Mouse (Mus musculus): ENCODE measurements at regions not wholly inside any gene's neighbourhood (a gene's known extent, or its start where the extent isn't known, plus 50 kb on each side); places are given as distances from the start of the nearest gene placed in this dataset.

DNA sequence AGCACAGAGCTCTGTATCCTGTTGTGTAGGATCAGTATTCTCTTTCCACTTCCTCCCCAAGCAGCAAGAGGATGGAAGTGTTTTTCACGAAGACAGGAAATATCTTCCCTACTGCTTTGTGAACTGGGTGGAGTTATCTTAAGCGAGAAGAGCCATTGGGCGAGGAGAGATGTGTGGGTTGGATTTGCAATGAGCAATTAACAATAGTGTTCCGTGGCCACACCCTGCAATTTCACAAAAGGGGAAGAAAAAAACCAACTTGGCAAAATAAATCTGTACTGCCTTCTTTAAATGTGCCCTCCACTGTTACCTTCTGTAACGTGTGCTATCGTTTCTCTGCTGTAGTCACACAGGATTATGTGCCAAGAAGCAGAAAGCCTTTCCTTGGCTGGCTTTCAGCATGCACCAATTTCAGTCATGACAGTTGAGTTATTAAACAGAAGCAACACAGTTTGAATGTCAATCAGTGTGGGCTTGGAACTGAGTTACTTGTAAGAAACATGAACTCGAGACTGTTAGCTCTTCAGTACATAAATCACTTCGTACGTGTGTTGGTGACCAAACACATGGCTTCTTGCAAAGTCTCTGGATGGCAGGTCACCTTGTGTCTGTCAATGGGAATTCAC lies 172.0 kb upstream of the Ankrd55 start:
- peak; percentile 85 for ATAC-seq (replicated peaks; ENCODE audit: poor library complexity)

DNA sequence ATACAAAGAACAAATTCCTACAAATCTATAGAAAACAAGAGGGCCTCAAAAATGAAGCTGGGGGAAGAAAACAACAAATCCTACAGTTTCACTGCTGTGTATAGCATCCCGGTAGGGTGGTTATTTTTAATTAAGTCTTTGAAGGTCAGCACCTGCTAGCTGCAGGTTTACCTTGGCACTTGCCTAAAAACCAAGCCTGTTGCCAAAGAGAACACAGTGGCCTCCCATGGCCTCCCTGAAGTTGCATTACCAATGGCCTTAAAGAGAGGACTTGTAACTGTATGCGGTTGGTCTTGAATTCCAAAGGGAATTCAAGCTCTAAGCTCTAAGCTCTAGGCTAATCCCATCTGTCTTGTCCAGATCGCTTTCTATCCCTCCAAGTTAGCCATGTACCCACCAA lies 169.7 kb upstream of the Ankrd55 start:
- ATAC-seq (replicated peaks; ENCODE audit: poor library complexity) = no peak

DNA sequence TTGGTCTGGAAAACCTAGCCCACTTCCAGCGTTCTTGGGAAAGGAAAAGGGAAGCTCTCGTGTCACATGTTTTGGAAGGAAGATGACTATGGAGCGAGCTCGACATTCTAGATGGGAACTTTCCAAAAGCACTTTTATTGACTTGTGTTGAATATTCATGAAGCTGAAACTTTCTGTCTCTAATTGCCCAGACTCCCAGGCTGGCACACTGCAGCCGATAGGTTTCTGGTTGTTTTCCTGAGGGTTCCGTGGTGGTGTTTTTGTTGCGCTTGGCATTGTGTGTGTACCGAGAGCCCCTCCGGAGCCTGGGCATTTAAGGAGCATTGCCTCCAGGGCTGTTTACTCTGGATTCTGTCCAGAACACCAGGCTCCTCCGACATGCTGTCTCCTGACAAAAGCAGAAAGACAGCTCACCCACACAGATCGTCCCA lies 168.6 kb upstream of the Ankrd55 start:
- no peak for ATAC-seq (replicated peaks; ENCODE audit: poor library complexity)

DNA sequence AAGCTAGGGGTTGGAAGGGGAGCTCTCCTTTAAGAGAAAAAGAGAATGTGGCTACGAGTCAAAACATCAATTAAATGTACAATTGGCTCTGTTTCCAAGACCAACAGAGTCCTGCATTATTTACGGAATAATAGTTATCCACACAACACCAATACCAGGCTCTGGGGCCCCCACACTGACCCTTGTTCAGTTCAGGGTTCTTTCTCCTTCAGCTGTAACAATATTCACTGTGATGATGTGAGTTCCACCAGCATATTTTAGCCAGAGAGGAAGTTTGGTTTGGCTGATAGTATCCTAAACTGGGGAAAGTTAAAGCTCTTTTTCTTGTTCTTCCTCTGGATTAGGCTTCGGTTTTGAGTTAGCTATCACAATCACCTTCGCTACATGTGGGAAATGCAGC lies 167.9 kb upstream of the Ankrd55 start:
- ATAC-seq (replicated peaks; ENCODE audit: poor library complexity) = no peak

DNA sequence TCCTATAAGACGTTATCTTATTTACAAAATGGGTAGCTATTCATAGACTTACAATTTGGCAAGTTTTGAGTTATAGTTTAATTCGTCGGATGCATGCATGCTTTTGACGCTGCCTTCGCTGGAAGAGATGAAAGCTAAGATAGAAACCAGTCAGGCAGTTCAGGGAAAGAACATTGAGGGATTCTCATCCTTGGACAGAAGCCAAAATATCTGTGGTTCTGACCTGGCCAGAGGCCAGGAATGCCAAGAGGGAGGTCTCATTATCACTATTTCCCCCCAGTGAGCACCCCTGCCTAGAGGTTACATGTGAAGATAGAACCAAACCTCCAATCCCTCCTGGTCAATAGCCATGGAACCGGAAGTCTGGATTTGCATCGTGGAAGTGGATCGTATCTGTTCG lies 167.1 kb upstream of the Ankrd55 start:
- no peak for ATAC-seq (replicated peaks; ENCODE audit: poor library complexity)

GRCm38 (mm10) chr13:112122842-112123373 lies 165.3 kb upstream of the Ankrd55 start:
- ATAC-seq (replicated peaks; ENCODE audit: poor library complexity) = no peak

DNA sequence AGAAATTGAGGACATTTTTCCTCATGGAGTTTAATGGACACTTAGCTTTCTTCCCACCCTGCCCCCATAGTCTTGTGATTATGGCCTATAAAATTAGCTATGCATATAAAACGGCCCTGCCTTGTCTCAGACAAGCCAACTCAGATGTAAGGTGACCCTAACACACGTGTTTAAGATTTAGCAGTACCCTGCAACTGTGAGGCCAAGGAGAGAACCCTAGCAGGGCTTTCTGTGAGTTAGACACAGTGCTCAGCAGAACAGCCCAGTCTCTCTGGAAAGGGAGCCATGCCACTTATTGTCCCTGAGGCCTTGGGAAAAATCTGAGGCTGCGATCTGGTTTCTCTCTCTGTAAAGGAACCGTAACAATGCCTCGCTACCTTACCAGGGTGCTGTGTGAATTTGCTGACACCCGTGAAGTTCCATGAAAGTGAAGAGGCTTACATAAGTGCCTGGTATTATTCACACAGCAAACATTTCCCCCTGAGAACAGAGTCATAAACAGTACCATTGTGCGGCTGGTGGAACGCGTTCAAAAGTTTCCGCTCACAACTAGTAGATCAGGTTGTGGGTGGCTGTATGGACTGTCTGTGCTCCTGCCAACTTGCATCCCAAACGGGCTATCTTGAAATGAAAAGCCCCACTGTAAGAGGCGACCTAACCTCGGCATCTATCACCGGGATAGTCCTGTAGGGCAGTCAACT lies 162.3 kb upstream of the Ankrd55 start:
- ATAC-seq (replicated peaks; ENCODE audit: poor library complexity) = no peak

DNA sequence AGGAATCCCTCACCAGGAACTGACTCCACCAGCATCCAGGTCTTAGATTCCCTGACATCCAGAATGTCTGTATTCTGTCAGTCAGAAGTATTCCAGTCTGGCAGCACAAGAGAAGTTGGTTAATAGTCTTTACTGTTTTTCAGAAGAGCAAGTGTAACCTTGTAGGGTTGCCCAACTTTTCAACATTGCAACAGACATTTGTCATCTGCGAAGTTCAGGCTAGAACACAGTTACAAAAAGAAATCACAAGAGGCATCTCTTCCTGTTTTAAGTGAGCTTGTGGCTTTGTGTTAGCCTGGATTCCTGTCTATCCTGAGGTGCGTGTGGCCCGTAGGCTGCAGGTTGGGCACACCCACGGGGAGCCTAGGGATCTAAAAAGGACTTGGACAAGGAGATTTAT lies 158.0 kb upstream of the Ankrd55 start:
- peak; percentile 88 for ATAC-seq (replicated peaks; ENCODE audit: poor library complexity)

GRCm38 (mm10) chr13:112130774-112131173 lies 157.5 kb upstream of the Ankrd55 start:
- no peak for ATAC-seq (replicated peaks; ENCODE audit: poor library complexity)

DNA sequence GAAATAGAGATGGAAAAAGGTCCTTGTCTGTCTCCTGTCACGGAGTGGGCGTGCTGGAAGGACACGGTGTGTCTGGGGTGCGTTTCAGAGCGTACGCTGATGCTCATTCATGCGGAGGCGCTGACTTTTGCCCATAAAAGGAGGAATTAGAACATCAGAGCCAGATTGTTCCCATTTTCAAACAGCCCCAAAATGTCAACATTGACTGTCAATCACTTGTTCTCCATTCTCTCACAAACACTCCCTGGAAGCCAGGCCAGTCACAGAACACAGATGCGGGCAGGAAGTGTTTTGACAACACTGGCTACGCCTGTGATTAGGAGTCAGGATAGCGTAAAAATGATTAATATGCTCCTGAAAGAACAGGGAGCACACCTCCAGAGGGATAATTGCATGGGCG lies 157.1 kb upstream of the Ankrd55 start:
- ATAC-seq (replicated peaks; ENCODE audit: poor library complexity) = peak; percentile 24

- ATAC-seq (replicated peaks; ENCODE audit: poor library complexity) = no peak
Measured at GRCm38 (mm10) chr13:112133736-112134135, 154.5 kb upstream of the Ankrd55 start.

DNA sequence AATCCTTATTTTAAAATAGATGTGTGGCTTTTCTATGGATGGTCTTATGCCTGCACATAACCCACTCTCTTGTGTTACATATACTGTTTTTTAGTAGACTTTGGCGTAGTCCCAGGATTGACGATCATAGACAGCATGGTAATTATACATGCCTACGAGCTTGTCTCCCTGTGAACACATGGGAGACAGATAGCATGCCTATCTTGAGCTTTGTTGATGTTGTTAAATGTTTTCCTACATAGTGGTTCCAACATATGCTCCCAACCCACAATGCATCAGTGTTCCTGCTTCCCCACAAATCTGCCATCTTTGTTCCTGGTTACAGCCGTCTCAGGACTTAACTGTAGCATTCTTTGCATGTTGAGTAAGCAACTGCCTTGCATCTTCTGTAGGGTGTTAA lies 153.6 kb upstream of the Ankrd55 start:
- ATAC-seq (replicated peaks; ENCODE audit: poor library complexity) = no peak

GRCm38 (mm10) chr13:112135777-112136176 lies 152.5 kb upstream of the Ankrd55 start:
- ATAC-seq (replicated peaks; ENCODE audit: poor library complexity) = no peak

DNA sequence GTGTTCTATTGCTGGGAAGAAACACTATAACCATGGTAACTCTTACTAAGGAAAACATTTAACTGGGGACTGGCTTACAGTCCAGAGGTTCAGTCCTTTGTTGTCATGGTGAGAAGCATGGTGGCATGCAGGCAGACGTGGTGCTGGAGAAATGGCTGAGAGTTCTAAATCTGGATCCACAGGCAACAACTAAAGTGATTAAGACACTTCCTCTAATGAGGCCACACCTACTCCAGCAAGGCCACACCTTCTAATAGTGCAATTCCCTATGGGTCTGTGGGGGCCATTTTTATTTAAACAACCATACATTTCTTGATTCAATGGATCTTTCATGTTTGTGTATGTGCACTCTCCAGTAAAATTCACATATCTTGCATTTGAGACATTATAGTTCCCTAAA lies 151.4 kb upstream of the Ankrd55 start:
- peak; percentile 50 for ATAC-seq (replicated peaks; ENCODE audit: poor library complexity)

GRCm38 (mm10) chr13:112140871-112141270 lies 147.4 kb upstream of the Ankrd55 start:
- ATAC-seq (replicated peaks; ENCODE audit: poor library complexity) = no peak

- no peak for ATAC-seq (replicated peaks; ENCODE audit: poor library complexity)
Measured at GRCm38 (mm10) chr13:112144393-112145348, 143.6 kb upstream of the Ankrd55 start.

GRCm38 (mm10) chr13:112152614-112153550 lies 135.4 kb upstream of the Ankrd55 start:
- ATAC-seq (replicated peaks; ENCODE audit: poor library complexity) = peak; percentile 72

- ATAC-seq (replicated peaks; ENCODE audit: poor library complexity) = no peak
Measured at GRCm38 (mm10) chr13:112153681-112154127, 134.5 kb upstream of the Ankrd55 start.

GRCm38 (mm10) chr13:112159430-112160172 lies 128.7 kb upstream of the Ankrd55 start:
- no peak for ATAC-seq (replicated peaks; ENCODE audit: poor library complexity)
